Mouse (Mus musculus): ENCODE data around the gene Klf3. TPM values are rescaled to one million over a fixed set of nuclear protein-coding genes. Genes with fewer than 3 reads are reported as not detected.

Gene Klf3
- 100 to 1,000 TPM; 192 to 250 TPM for polyA plus RNA-seq (2017; shearing (Covaris generic))

GRCm38 (mm10) chr5:64802795-64803719 lies at the start of gene Klf3:
Gene Klf3, plus strand, starts transcription at chr5:64803388.

Other genes with a start within 250 kb of the Klf3 start
- 10 to 100 TPM; 66.4 to 99.7 TPM for gene Tlr1, start 130.2 kb downstream of the Klf3 start, polyA plus RNA-seq (2017; shearing (Covaris generic))
- 1 to 10 TPM; 2.4 to 9.7 TPM for gene Tlr6, start 156.7 kb downstream of the Klf3 start, polyA plus RNA-seq (2017; shearing (Covaris generic))
- gene Fam114a1, start 166.7 kb downstream of the Klf3 start, polyA plus RNA-seq (2017; shearing (Covaris generic)), result 1 to 10 TPM; 1.2 to 2.2 TPM

Measured in activated CD4-positive, CD25-positive, alpha-beta regulatory T cell (primary cell).